Mouse (Mus musculus): ENCODE data around the gene Dock2. TPM values are rescaled to one million over a fixed set of nuclear protein-coding genes. Genes with fewer than 3 reads are reported as not detected.
A peak's percentile ranks its signal among the peaks of the same experiment; 100 is the strongest.

Dock2 gene
- total RNA-seq, 2 experiments from 2014 or later, result 2.7 to 3.8 TPM

- no peak for TF ChIP-seq CTCF (IDR thresholded peaks at IDR 0.05)
- Histone ChIP-seq H3K27ac (no peak overlapping the region), H3K4me3 (no peak overlapping the region)
- intact Hi-C loops (cut with DNase I), result loop anchor here (5.0 kb wide), 1 partner anchor 390 kb away; no protein-coding TSS in a partner anchor
- no peak for DNase-seq (ENCODE audit: extremely low spot score in 1 of 2, low spot score in 2 of 2)
These were observed 76.3 kb downstream of the Dock2 start for GRCm38 (mm10) chr11:34707360-34707759.

- DNase-seq (ENCODE audit: extremely low spot score in 1 of 2, low spot score in 2 of 2), result no peak
- no peak overlapping the region for H3K27ac ChIP-seq
- no peak for TF ChIP-seq CTCF (IDR thresholded peaks at IDR 0.05)
- intact Hi-C loops (cut with DNase I), result loop anchor here (2.0 to 5.0 kb wide), 2 partner anchors 388 to 476 kb away; no protein-coding TSS in a partner anchor
- no peak overlapping the region for H3K4me3 ChIP-seq
These were observed 78.6 kb downstream of the Dock2 start for GRCm38 (mm10) chr11:34705108-34705446.

- no peak for DNase-seq (ENCODE audit: extremely low spot score in 1 of 2, low spot score in 2 of 2)
- no peak overlapping the region for H3K27ac ChIP-seq
- no peak overlapping the region for H3K4me3 ChIP-seq
- TF ChIP-seq CTCF (IDR thresholded peaks at IDR 0.05), result peak; percentile 54
- intact Hi-C loops (cut with DNase I), result loop anchor here (2.0 to 5.0 kb wide), 2 partner anchors 387 to 476 kb away; no protein-coding TSS in a partner anchor
These were observed 79.1 kb downstream of the Dock2 start for GRCm38 (mm10) chr11:34704384-34705107.

GRCm38 (mm10) chr11:34703851-34704250 is 79.8 kb downstream of the Dock2 start:
- Histone ChIP-seq H3K4me3 (no peak overlapping the region), H3K27ac (no peak overlapping the region)
- intact Hi-C loops (cut with DNase I), result loop anchor here (2.0 kb wide), 1 partner anchor 475 kb away; no protein-coding TSS in a partner anchor
- TF ChIP-seq CTCF (IDR thresholded peaks at IDR 0.05), result no peak
- no peak for DNase-seq (ENCODE audit: extremely low spot score in 1 of 2, low spot score in 2 of 2)

- Histone ChIP-seq H3K27ac (no peak overlapping the region), H3K4me3 (no peak overlapping the region)
- intact Hi-C loops (cut with DNase I), result no loop called here
- TF ChIP-seq CTCF (IDR thresholded peaks at IDR 0.05), result no peak
- no peak for DNase-seq (ENCODE audit: extremely low spot score in 1 of 2, low spot score in 2 of 2)
These were observed 101.9 kb downstream of the Dock2 start for GRCm38 (mm10) chr11:34681790-34682189.

- intact Hi-C loops (cut with DNase I), result no loop called here
- no peak overlapping the region for H3K4me3 ChIP-seq
- no peak for TF ChIP-seq CTCF (IDR thresholded peaks at IDR 0.05)
These were observed 239.1 kb downstream of the Dock2 start for GRCm38 (mm10) chr11:34544631-34545030.

GRCm38 (mm10) chr11:34532131-34532530 is 251.6 kb downstream of the Dock2 start:
- TF ChIP-seq CTCF (IDR thresholded peaks at IDR 0.05), result no peak
- H3K27ac ChIP-seq, result no peak overlapping the region
- intact Hi-C loops (cut with DNase I), result no loop called here
- no peak overlapping the region for H3K4me3 ChIP-seq
- DNase-seq (ENCODE audit: extremely low spot score in 1 of 2, low spot score in 2 of 2), result no peak

More at GRCm38 (mm10) chr11:34544631-34545030, 239.1 kb downstream of the Dock2 start:
- no peak overlapping the region for H3K27ac ChIP-seq
- no peak for DNase-seq (ENCODE audit: extremely low spot score in 1 of 2, low spot score in 2 of 2)

- DNase-seq (ENCODE audit: extremely low spot score in 1 of 2, low spot score in 2 of 2), result no peak
- Histone ChIP-seq H3K4me3 (no peak overlapping the region), H3K27ac (no peak overlapping the region)
- intact Hi-C loops (cut with DNase I), result no loop called here
- no peak for TF ChIP-seq CTCF (IDR thresholded peaks at IDR 0.05)
These were observed 252.7 kb downstream of the Dock2 start for GRCm38 (mm10) chr11:34530971-34531370.

GRCm38 (mm10) chr11:34528006-34528405 is 255.7 kb downstream of the Dock2 start:
- H3K4me3 ChIP-seq, result no peak overlapping the region
- TF ChIP-seq CTCF (IDR thresholded peaks at IDR 0.05), result no peak
- intact Hi-C loops (cut with DNase I), result no loop called here
- no peak for DNase-seq (ENCODE audit: extremely low spot score in 1 of 2, low spot score in 2 of 2)
- H3K27ac ChIP-seq, result no peak overlapping the region

GRCm38 (mm10) chr11:34527238-34527637 is 256.5 kb downstream of the Dock2 start:
- intact Hi-C loops (cut with DNase I), result no loop called here
- DNase-seq (ENCODE audit: extremely low spot score in 1 of 2, low spot score in 2 of 2), result no peak
- Histone ChIP-seq H3K4me3 (no peak overlapping the region), H3K27ac (no peak overlapping the region)
- no peak for TF ChIP-seq CTCF (IDR thresholded peaks at IDR 0.05)

- intact Hi-C loops (cut with DNase I), result no loop called here
- no peak for DNase-seq (ENCODE audit: extremely low spot score in 1 of 2, low spot score in 2 of 2)
- no peak for TF ChIP-seq CTCF (IDR thresholded peaks at IDR 0.05)
- Histone ChIP-seq H3K4me3 (no peak overlapping the region), H3K27ac (no peak overlapping the region)
These were observed 258.4 kb downstream of the Dock2 start for GRCm38 (mm10) chr11:34525096-34525891.

GRCm38 (mm10) chr11:34524586-34524985 is 259.1 kb downstream of the Dock2 start:
- no peak for TF ChIP-seq CTCF (IDR thresholded peaks at IDR 0.05)
- no peak overlapping the region for H3K27ac ChIP-seq
- no peak for DNase-seq (ENCODE audit: extremely low spot score in 1 of 2, low spot score in 2 of 2)
- no peak overlapping the region for H3K4me3 ChIP-seq
- intact Hi-C loops (cut with DNase I), result no loop called here

Measured in left cerebral cortex, adult 2 months (tissue).